Comparison of ENCODE assay signal across 19 mouse cellular contexts in the genomic region with DNA sequence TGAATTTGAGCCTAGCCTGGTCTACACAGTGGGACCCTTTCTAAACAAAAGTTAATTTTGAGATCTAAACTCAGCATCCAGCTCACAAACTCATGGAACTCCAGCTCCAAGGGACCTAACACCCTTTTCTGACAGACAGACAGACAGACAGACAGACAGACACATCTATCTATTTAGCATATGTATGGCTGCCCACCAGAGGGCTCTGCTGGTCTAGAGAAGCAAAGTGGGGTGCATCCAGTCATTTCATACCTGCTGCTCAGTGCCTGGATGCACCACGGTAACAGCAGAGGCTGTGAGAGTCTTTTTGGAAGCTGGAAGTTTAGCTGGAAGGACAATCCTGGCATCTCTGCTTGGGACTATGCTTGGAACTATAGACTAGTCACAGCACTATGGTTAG. TPM values are rescaled to one million over a fixed set of nuclear protein-coding genes. Genes with fewer than 3 reads are reported as not detected.
DNase-seq lines count a peak whose midpoint lies in the region; ATAC-seq and TF ChIP-seq lines count a peak whose summit lies in the region.
"Had no signal": no experiment of that assay in that cellular context is flagged by ENCODE, and none has a peak within 500 bp of the region (broad histone marks: within the 10 kb centered on the region; RNA-seq: fewer than 3 reads in every experiment).

No protein-coding gene starts in this region.

- TF ChIP-seq CTCF in kidney, adult 2 months (conservative IDR thresholded peaks at IDR 0.05; ENCODE audit: insufficient read depth, insufficient read length, low read depth, low read length): peak; percentile 13; the same call in 1 of the 2 replicates

- no peaks in the 10 kb centered on the region for H3K27me3 ChIP-seq in kidney, adult 2 months (replicated peaks; ENCODE audit: control insufficient read depth, insufficient read depth, low read length)
- H3K27me3 ChIP-seq: forebrain, embryonic 15.5 days; heart, embryonic 13.5 days had no signal

- no peak overlapping the region for H3K4me3 ChIP-seq in kidney, adult 2 months (ENCODE audit: insufficient read depth, low read depth, low read length)
- H3K4me3 ChIP-seq: forebrain, embryonic 15.5 days; heart, embryonic 13.5 days; hindbrain, embryonic 10.5 days had no signal

- no peak overlapping the region for H3K27ac ChIP-seq in kidney, adult 2 months (ENCODE audit: insufficient read depth, low read depth, low read length)
- H3K27ac ChIP-seq: forebrain, embryonic 15.5 days; heart, embryonic 13.5 days; hindbrain, embryonic 10.5 days had no signal

- no peaks in the 10 kb centered on the region for H3K4me1 ChIP-seq in kidney, adult 2 months (ENCODE audit: control insufficient read depth, insufficient read depth, low read length)
- H3K4me1 ChIP-seq: hindbrain, embryonic 10.5 days had no signal

- no peak for ATAC-seq in CD4-positive, CD25-positive, alpha-beta regulatory T cell, adult 4 months
- ATAC-seq: forebrain, embryonic 15.5 days had no signal

- TF ChIP-seq POLR2A in kidney, adult 2 months (IDR thresholded peaks at IDR 0.05; ENCODE audit: low read depth, low read length): no peak

- peak; percentile 11 for DNase-seq in CD4-positive, CD25-positive, alpha-beta regulatory T cell, adult 2 months (ENCODE audit: low read depth, low spot score)
- DNase-seq in kidney, adult 2 months: no peak
- no peak for DNase-seq in kidney, adult 8-10 months
- DNase-seq in thymus, postnatal 4 days: peak; percentile 33
- DNase-seq in thymus, postnatal 36 days: no peak
- DNase-seq in spleen, postnatal 4 days (ENCODE audit: low spot score in 2 of 2): no peak
- DNase-seq in right cerebral cortex, postnatal 4 days: no peak
- DNase-seq: adrenal gland, postnatal 36 days; cerebellum, adult 11 months; embryo, embryonic 11 days; gastrocnemius, postnatal 25 days; kidney, adult 11 months; lung, postnatal 10 days; spleen, adult 18-20 months had no signal

- peaks cover 9% of the 10 kb centered on the region for H3K36me3 ChIP-seq in kidney, adult 2 months (ENCODE audit: control insufficient read depth, insufficient read depth, low read length)
- H3K36me3 ChIP-seq: forebrain, embryonic 15.5 days had no signal

- 89% methylated on average over 1 of the region's 1 CpGs for WGBS in kidney, adult 2 months

RNA-seq across cellular contexts. Expression of a gene that starts 18.8 kb away (rescaled TPM):
- under 1 TPM; 0.49 to 0.90 TPM for polyA plus RNA-seq in CD4-positive, CD25-positive, alpha-beta regulatory T cell, adult 4 months (2017; shearing (Covaris generic))
- polyA plus RNA-seq in kidney, adult 2 months (2012; rRNA removed): 0.35 and 0.42 TPM in 2 replicates

RNA-seq across cellular contexts. Expression of a gene that starts 29.0 kb away (rescaled TPM):
- polyA plus RNA-seq in CD4-positive, CD25-positive, alpha-beta regulatory T cell, adult 4 months (2017; shearing (Covaris generic)): 10 to 100 TPM; 70.2 to 75.6 TPM
- polyA plus RNA-seq in kidney, adult 2 months (2012; rRNA removed): 16.9 and 33.1 TPM in 2 replicates

RNA-seq across cellular contexts. Expression of a gene that starts 59.3 kb away (rescaled TPM):
- polyA plus RNA-seq in CD4-positive, CD25-positive, alpha-beta regulatory T cell, adult 4 months (2017; shearing (Covaris generic)): not detected
- 0.07 TPM in 1 of 2 replicates, not detected in the other for polyA plus RNA-seq in kidney, adult 2 months (2012; rRNA removed)
- polyA plus RNA-seq: forebrain, embryonic 15.5 days; large intestine, adult 2 months had no signal

Comparison
In these comparisons a context has a peak if more than half of its experiments do, and no peak if none do; other contexts are left out.
1. DNase-seq: peak in CD4-positive, CD25-positive, alpha-beta regulatory T cell, adult 2 months (single experiment) and thymus, postnatal 4 days (single experiment); none in kidney, adult 2 months (single experiment), kidney, adult 8-10 months (0 of 2), thymus, postnatal 36 days (0 of 2), spleen, postnatal 4 days (0 of 2) and right cerebral cortex, postnatal 4 days (single experiment).